Mouse (Mus musculus): ENCODE measurements at regions not wholly inside any gene's neighbourhood (a gene's known extent, or its start where the extent isn't known, plus 50 kb on each side); places are given as distances from the start of the nearest gene placed in this dataset.

- Histone ChIP-seq H3K36me3 (ENCODE audit: control insufficient read depth, insufficient read depth, low read length) (no peaks in the 10 kb centered on the region), H3K4me3 (ENCODE audit: insufficient read depth, low read depth, low read length) (no peak overlapping the region), H3K79me2 (ENCODE audit: control insufficient read depth, insufficient read depth, low read length) (no peaks in the 10 kb centered on the region), H3K27ac (replicated peaks; ENCODE audit: insufficient read depth, low read depth, low read length) (no peak overlapping the region), H3K27me3 (ENCODE audit: control insufficient read depth, insufficient read depth, low read length) (no peaks in the 10 kb centered on the region), H3K4me1 (ENCODE audit: control insufficient read depth, insufficient read depth, low read length) (no peaks in the 10 kb centered on the region), H3K9ac (ENCODE audit: low read depth, low read length) (no peak overlapping the region)
- WGBS, result 79% methylated on average over 10 of the region's 10 CpGs
- no peak for DNase-seq (ENCODE audit: extremely low read depth, low read depth, low spot score)
- TF ChIP-seq POLR2A (IDR thresholded peaks at IDR 0.05; ENCODE audit: extremely low read depth, insufficient read depth, low read length) (no peak), CTCF (IDR thresholded peaks at IDR 0.05; ENCODE audit: low read depth, low read length) (no peak)
Measured at GRCm38 (mm10) chr1:157973373-157974232, 382.5 kb downstream of the Brinp2 start.

- WGBS, result 71% methylated on average over 4 of the region's 4 CpGs
- Histone ChIP-seq H3K4me1 (ENCODE audit: control insufficient read depth, insufficient read depth, low read length) (no peaks in the 10 kb centered on the region), H3K36me3 (ENCODE audit: control insufficient read depth, insufficient read depth, low read length) (no peaks in the 10 kb centered on the region), H3K27ac (replicated peaks; ENCODE audit: insufficient read depth, low read depth, low read length) (no peak overlapping the region), H3K4me3 (ENCODE audit: insufficient read depth, low read depth, low read length) (no peak overlapping the region), H3K79me2 (ENCODE audit: control insufficient read depth, insufficient read depth, low read length) (no peaks in the 10 kb centered on the region), H3K27me3 (ENCODE audit: control insufficient read depth, insufficient read depth, low read length) (no peaks in the 10 kb centered on the region), H3K9ac (ENCODE audit: low read depth, low read length) (no peak overlapping the region)
- DNase-seq (ENCODE audit: extremely low read depth, low read depth, low spot score), result no peak
- TF ChIP-seq POLR2A (IDR thresholded peaks at IDR 0.05; ENCODE audit: extremely low read depth, insufficient read depth, low read length) (no peak), CTCF (IDR thresholded peaks at IDR 0.05; ENCODE audit: low read depth, low read length) (no peak)
Measured at GRCm38 (mm10) chr1:157974656-157975055, 381.5 kb downstream of the Brinp2 start.

- no peak overlapping the region for H3K9ac ChIP-seq (ENCODE audit: low read depth, low read length)
- no peaks in the 10 kb centered on the region for H3K79me2 ChIP-seq (ENCODE audit: control insufficient read depth, insufficient read depth, low read length)
- no peak overlapping the region for H3K4me3 ChIP-seq (ENCODE audit: insufficient read depth, low read depth, low read length)
- no peak overlapping the region for H3K27ac ChIP-seq (replicated peaks; ENCODE audit: insufficient read depth, low read depth, low read length)
- no peaks in the 10 kb centered on the region for H3K27me3 ChIP-seq (ENCODE audit: control insufficient read depth, insufficient read depth, low read length)
- 27% methylated on average over 7 of the region's 7 CpGs for WGBS
- TF ChIP-seq POLR2A (IDR thresholded peaks at IDR 0.05; ENCODE audit: extremely low read depth, insufficient read depth, low read length) (no peak), CTCF (IDR thresholded peaks at IDR 0.05; ENCODE audit: low read depth, low read length) (no peak)
- H3K4me1 ChIP-seq (ENCODE audit: control insufficient read depth, insufficient read depth, low read length), result no peaks in the 10 kb centered on the region
- no peaks in the 10 kb centered on the region for H3K36me3 ChIP-seq (ENCODE audit: control insufficient read depth, insufficient read depth, low read length)
- no peak for DNase-seq (ENCODE audit: extremely low read depth, low read depth, low spot score)
Measured at GRCm38 (mm10) chr1:158019161-158019560, 337.0 kb downstream of the Brinp2 start.

- Histone ChIP-seq H3K9ac (ENCODE audit: low read depth, low read length) (no peak overlapping the region), H3K27ac (replicated peaks; ENCODE audit: insufficient read depth, low read depth, low read length) (no peak overlapping the region), H3K4me1 (ENCODE audit: control insufficient read depth, insufficient read depth, low read length) (no peaks in the 10 kb centered on the region), H3K4me3 (ENCODE audit: insufficient read depth, low read depth, low read length) (no peak overlapping the region), H3K79me2 (ENCODE audit: control insufficient read depth, insufficient read depth, low read length) (no peaks in the 10 kb centered on the region), H3K27me3 (ENCODE audit: control insufficient read depth, insufficient read depth, low read length) (no peaks in the 10 kb centered on the region), H3K36me3 (ENCODE audit: control insufficient read depth, insufficient read depth, low read length) (no peaks in the 10 kb centered on the region)
- WGBS, result 50% methylated on average over 2 of the region's 2 CpGs
- TF ChIP-seq CTCF (IDR thresholded peaks at IDR 0.05; ENCODE audit: low read depth, low read length) (no peak), POLR2A (IDR thresholded peaks at IDR 0.05; ENCODE audit: extremely low read depth, insufficient read depth, low read length) (no peak)
- no peak for DNase-seq (ENCODE audit: extremely low read depth, low read depth, low spot score)
Measured at GRCm38 (mm10) chr1:158039756-158040155, 316.4 kb downstream of the Brinp2 start.

GRCm38 (mm10) chr1:158040334-158040733 lies 315.8 kb downstream of the Brinp2 start:
- no peaks in the 10 kb centered on the region for H3K79me2 ChIP-seq (ENCODE audit: control insufficient read depth, insufficient read depth, low read length)
- H3K4me1 ChIP-seq (ENCODE audit: control insufficient read depth, insufficient read depth, low read length), result no peaks in the 10 kb centered on the region
- no peak for DNase-seq (ENCODE audit: extremely low read depth, low read depth, low spot score)
- H3K27ac ChIP-seq (replicated peaks; ENCODE audit: insufficient read depth, low read depth, low read length), result no peak overlapping the region
- no peaks in the 10 kb centered on the region for H3K36me3 ChIP-seq (ENCODE audit: control insufficient read depth, insufficient read depth, low read length)
- TF ChIP-seq POLR2A (IDR thresholded peaks at IDR 0.05; ENCODE audit: extremely low read depth, insufficient read depth, low read length) (no peak), CTCF (IDR thresholded peaks at IDR 0.05; ENCODE audit: low read depth, low read length) (no peak)
- H3K9ac ChIP-seq (ENCODE audit: low read depth, low read length), result no peak overlapping the region
- no peak overlapping the region for H3K4me3 ChIP-seq (ENCODE audit: insufficient read depth, low read depth, low read length)
- 68% methylated on average over 4 of the region's 4 CpGs for WGBS
- H3K27me3 ChIP-seq (ENCODE audit: control insufficient read depth, insufficient read depth, low read length), result no peaks in the 10 kb centered on the region

GRCm38 (mm10) chr1:158052644-158053043 lies 303.5 kb downstream of the Brinp2 start:
- no peak for TF ChIP-seq POLR2A (IDR thresholded peaks at IDR 0.05; ENCODE audit: extremely low read depth, insufficient read depth, low read length)
- TF ChIP-seq CTCF (IDR thresholded peaks at IDR 0.05; ENCODE audit: low read depth, low read length), result no peak
- no peak overlapping the region for H3K4me3 ChIP-seq (ENCODE audit: insufficient read depth, low read depth, low read length)
- no peaks in the 10 kb centered on the region for H3K36me3 ChIP-seq (ENCODE audit: control insufficient read depth, insufficient read depth, low read length)
- H3K27me3 ChIP-seq (ENCODE audit: control insufficient read depth, insufficient read depth, low read length), result no peaks in the 10 kb centered on the region
- H3K4me1 ChIP-seq (ENCODE audit: control insufficient read depth, insufficient read depth, low read length), result no peaks in the 10 kb centered on the region
- H3K79me2 ChIP-seq (ENCODE audit: control insufficient read depth, insufficient read depth, low read length), result no peaks in the 10 kb centered on the region
- no peak overlapping the region for H3K9ac ChIP-seq (ENCODE audit: low read depth, low read length)
- no peak overlapping the region for H3K27ac ChIP-seq (replicated peaks; ENCODE audit: insufficient read depth, low read depth, low read length)
- DNase-seq (ENCODE audit: extremely low read depth, low read depth, low spot score), result no peak
- WGBS, result 65% methylated on average over 4 of the region's 4 CpGs

Measured in liver, adult 2 months (tissue).